Mouse (Mus musculus) neural tube, embryonic 15.5 days (tissue): ENCODE data around the gene Prss50. TPM values are rescaled to one million over a fixed set of nuclear protein-coding genes. Genes with fewer than 3 reads are reported as not detected.

ENCODE experiments used
- ATAC-seq: fragments of 200-750 bp; cut with Nextera tagmentation; 2 replicates; pipeline ENCODE4 v1.8.0; 2017; ENCODE audit warnings: mild to moderate bottlenecking, moderate TSS enrichment, moderate library complexity; ENCODE audit not compliant: low FRiP score
- H3K27ac ChIP-seq: fragments of 300-500 bp; sonication (generic); replicated peaks from 2 replicates; pipeline ENCODE4 v1.5.1; 2015; ENCODE audit warnings: mild to moderate bottlenecking, inconsistent platforms
- H3K27me3 ChIP-seq: fragments of 300-500 bp; sonication (generic); replicated peaks from 2 replicates; pipeline ENCODE4 v1.6.1; 2015; ENCODE audit warnings: inconsistent platforms
- H3K36me3 ChIP-seq: fragments of 300-500 bp; sonication (generic); 2 replicates; pipeline ENCODE4 v1.6.1; 2015; ENCODE audit warnings: inconsistent platforms
- H3K4me1 ChIP-seq: fragments of 300-500 bp; sonication (generic); 2 replicates; pipeline ENCODE4 v1.6.1; 2015; ENCODE audit warnings: inconsistent platforms
- H3K4me2 ChIP-seq: fragments of 300-500 bp; sonication (generic); 2 replicates; pipeline ENCODE4 v1.6.1; 2015; ENCODE audit warnings: inconsistent platforms, mild to moderate bottlenecking, moderate library complexity
- H3K4me3 ChIP-seq: fragments of 300-500 bp; sonication (generic); replicated peaks from 2 replicates; pipeline ENCODE4 v1.5.1; 2015; ENCODE audit warnings: mild to moderate bottlenecking, inconsistent platforms
- H3K9ac ChIP-seq: fragments of 300-500 bp; sonication (generic); replicated peaks from 2 replicates; pipeline ENCODE4 v1.6.1; 2015; ENCODE audit warnings: mild to moderate bottlenecking, inconsistent platforms
- H3K9me3 ChIP-seq: fragments of 300-500 bp; sonication (generic); replicated peaks from 2 replicates; pipeline ENCODE4 v1.6.1; 2016; ENCODE audit warnings: inconsistent platforms
- WGBS: fragments of 180-500 bp; shearing (Covaris S2); methylation state at CpG from one replicate; pipeline ENCODE4 v1.1.7; 2015; ENCODE audit warnings: mixed read lengths; 5-methylcytosine and 5-hydroxymethylcytosine counted together
- polyA plus RNA-seq: library from polyadenylated mRNA; unstranded; fragments of >200 nt; fragmentation: Nextera tagmentation; extraction: Ambion mirVana; gene quantifications from 2 replicates; pipeline ENCODE4 v1.2.1, GENCODE M21; 2015

Prss50 gene
- polyA plus RNA-seq, 1 experiment from 2014 or later: 0.59 TPM

- no peak for ATAC-seq
- Histone ChIP-seq H3K27ac (no peak overlapping the region), H3K4me3 (no peak overlapping the region), H3K9me3 (no peaks in the 10 kb centered on the region), H3K27me3 (no peaks in the 10 kb centered on the region), H3K9ac (no peak overlapping the region), H3K36me3 (no peaks in the 10 kb centered on the region), H3K4me2 (no peak overlapping the region), H3K4me1 (peaks cover 8% of the 10 kb centered on the region)
- WGBS: 77% methylated on average over 12 of the region's 12 CpGs
Measured at GRCm38 (mm10) chr9:110891077-110891828, 33.5 kb downstream of the Prss50 start.

DNA sequence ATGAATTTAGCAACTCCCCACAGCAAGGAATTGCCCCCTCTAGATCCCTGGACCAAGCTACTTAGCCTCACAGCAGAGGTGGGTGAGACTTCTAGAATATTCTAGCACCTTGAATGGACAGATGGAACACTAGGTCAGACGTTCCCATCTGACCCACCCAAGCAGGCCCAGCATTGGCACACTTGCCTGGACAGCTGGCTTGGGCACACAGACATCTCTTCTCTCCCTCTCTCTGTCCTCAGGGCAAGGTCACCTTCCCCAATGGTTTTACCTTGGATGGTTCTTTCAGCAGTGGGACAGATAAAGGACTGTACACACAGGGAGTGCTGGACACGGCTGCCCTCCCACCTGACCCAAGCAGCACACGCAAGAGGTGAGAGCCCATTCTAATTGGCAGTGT lies 34.8 kb downstream of the Prss50 start:
- H3K9ac ChIP-seq: no peak overlapping the region
- no peaks in the 10 kb centered on the region for H3K36me3 ChIP-seq
- no peaks in the 10 kb centered on the region for H3K9me3 ChIP-seq
- H3K27ac ChIP-seq: no peak overlapping the region
- ATAC-seq: no peak
- peaks cover 12% of the 10 kb centered on the region for H3K4me1 ChIP-seq
- H3K27me3 ChIP-seq: no peaks in the 10 kb centered on the region
- H3K4me2 ChIP-seq: no peak overlapping the region
- 82% methylated on average over 3 of the region's 3 CpGs for WGBS
- H3K4me3 ChIP-seq: no peak overlapping the region

DNA sequence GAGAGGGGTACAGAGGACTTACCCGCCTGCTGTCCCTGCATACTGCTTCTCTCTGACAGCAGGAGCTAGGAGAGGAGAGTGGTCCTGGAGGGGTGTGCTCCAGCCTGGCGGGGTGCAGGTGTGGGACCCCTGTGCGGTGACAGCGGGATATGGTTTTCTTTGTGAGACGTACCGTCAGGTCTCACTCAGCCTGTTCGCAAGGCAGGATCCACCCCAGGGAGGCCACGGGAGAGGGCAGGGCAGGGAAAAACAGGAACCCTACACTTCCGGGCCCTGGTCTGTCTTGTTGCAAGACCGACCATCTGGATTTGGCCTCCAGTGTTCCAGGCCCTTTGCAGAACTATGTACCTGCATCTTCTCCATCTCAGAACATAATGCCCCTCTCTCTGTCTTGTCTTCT lies 35.7 kb downstream of the Prss50 start:
- H3K9me3 ChIP-seq: no peaks in the 10 kb centered on the region
- no peak overlapping the region for H3K27ac ChIP-seq
- H3K9ac ChIP-seq: no peak overlapping the region
- WGBS: 71% methylated on average over 10 of the region's 10 CpGs
- H3K36me3 ChIP-seq: no peaks in the 10 kb centered on the region
- H3K4me1 ChIP-seq: peaks cover 12% of the 10 kb centered on the region
- H3K4me2 ChIP-seq: no peak overlapping the region
- no peak overlapping the region for H3K4me3 ChIP-seq
- no peaks in the 10 kb centered on the region for H3K27me3 ChIP-seq
- no peak for ATAC-seq

DNA sequence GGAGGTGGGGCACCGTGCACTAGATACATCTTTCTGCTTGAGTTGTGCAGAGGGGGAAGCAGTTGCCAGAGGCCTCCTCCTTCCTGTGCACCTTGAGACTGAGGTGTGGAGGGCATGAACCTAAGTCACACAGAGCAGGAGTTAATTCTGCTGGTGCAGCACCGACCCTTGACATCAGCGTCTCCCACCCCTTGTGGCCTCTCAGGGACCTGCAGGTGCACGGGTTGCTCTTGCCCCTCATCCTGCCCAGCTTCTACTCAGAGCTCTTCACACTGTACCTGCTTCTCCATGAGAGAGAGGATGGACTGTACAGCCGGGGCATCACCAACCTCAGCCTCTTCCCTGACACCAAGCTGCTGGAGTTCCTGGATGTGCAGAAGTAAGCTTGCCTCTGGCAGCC lies 37.7 kb downstream of the Prss50 start:
- Histone ChIP-seq H3K4me2 (peak overlapping the region; percentile 39; the same call in 1 of the 2 replicates), H3K27me3 (no peaks in the 10 kb centered on the region), H3K4me3 (no peak overlapping the region), H3K27ac (no peak overlapping the region), H3K9me3 (no peaks in the 10 kb centered on the region), H3K4me1 (peaks cover 12% of the 10 kb centered on the region), H3K36me3 (no peaks in the 10 kb centered on the region), H3K9ac (no peak overlapping the region)
- 48% methylated on average over 5 of the region's 5 CpGs for WGBS
- no peak for ATAC-seq

GRCm38 (mm10) chr9:110895994-110896393 lies 38.2 kb downstream of the Prss50 start:
- Histone ChIP-seq H3K27ac (no peak overlapping the region), H3K27me3 (no peaks in the 10 kb centered on the region), H3K9ac (no peak overlapping the region), H3K9me3 (no peaks in the 10 kb centered on the region), H3K4me1 (peaks cover 12% of the 10 kb centered on the region), H3K4me2 (peak overlapping the region; percentile 39), H3K36me3 (no peaks in the 10 kb centered on the region), H3K4me3 (no peak overlapping the region)
- 10% methylated on average over 7 of the region's 7 CpGs for WGBS
- ATAC-seq: peak; percentile 68; the same call in 1 of the 2 replicates

- H3K4me2 ChIP-seq: peak overlapping the region; percentile 39
- no peak overlapping the region for H3K9ac ChIP-seq
- H3K4me1 ChIP-seq: peaks cover 12% of the 10 kb centered on the region
- H3K9me3 ChIP-seq: no peaks in the 10 kb centered on the region
- H3K27ac ChIP-seq: no peak overlapping the region
- ATAC-seq: peak; percentile 71
- H3K36me3 ChIP-seq: no peaks in the 10 kb centered on the region
- H3K4me3 ChIP-seq: no peak overlapping the region
- 15% methylated on average over 6 of the region's 6 CpGs for WGBS
- H3K27me3 ChIP-seq: no peaks in the 10 kb centered on the region
Measured at GRCm38 (mm10) chr9:110896595-110896994, 38.8 kb downstream of the Prss50 start.

DNA sequence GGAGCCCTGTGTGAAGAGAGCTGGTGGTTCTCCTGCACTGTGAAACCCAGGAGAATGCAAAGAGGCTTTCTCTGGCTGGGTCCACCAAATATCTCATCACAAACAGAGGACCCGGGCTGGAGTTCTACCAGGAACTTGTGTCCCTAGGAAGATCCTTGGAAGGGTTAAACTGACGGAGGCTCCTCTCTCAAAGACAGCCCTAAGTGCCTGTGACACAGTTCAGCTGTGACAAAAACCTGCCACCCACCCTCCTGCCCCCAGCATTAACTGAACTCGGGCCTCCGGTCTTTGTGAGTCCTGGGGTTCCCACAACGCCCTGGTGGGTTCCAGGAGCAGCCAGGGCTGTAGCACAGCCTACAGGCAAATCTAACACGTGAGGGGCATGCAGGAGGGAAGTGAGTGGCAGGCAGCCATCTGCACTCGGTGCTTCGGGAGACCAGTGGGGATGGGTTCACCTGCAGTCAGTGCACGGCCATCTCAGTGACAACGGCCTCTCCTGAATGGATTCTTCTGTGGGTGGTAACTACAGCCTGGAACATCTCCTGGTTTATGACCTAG lies 41.8 kb downstream of the Prss50 start:
- Histone ChIP-seq H3K27me3 (no peaks in the 10 kb centered on the region), H3K36me3 (no peaks in the 10 kb centered on the region), H3K4me1 (peaks cover 12% of the 10 kb centered on the region), H3K9ac (no peak overlapping the region), H3K4me3 (no peak overlapping the region), H3K27ac (no peak overlapping the region), H3K9me3 (no peaks in the 10 kb centered on the region), H3K4me2 (no peak overlapping the region)
- no peak for ATAC-seq
- WGBS: 50% methylated on average over 10 of the region's 10 CpGs

DNA sequence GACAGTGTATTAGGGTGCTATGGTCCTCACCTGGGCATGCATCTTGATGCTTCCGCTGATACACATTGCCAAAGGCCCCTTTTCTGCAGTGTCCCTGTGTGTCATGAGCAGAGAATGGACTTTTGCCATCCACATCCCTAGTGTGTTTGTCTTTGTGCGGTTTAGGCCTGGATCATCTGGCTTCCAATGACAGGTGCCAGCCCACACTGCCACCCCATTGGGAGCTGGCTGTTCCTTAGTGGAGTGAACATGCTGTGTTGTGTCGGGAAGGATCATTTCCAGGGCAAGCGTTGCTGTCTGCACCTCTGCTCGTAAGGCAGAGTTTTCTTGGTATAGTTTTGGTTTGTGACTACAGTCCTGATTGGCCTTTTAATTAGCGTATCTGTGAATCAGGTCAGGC lies 43.4 kb downstream of the Prss50 start:
- Histone ChIP-seq H3K9ac (no peak overlapping the region), H3K9me3 (no peaks in the 10 kb centered on the region), H3K4me3 (no peak overlapping the region), H3K27me3 (no peaks in the 10 kb centered on the region), H3K36me3 (no peaks in the 10 kb centered on the region), H3K27ac (no peak overlapping the region), H3K4me1 (peaks cover 5% of the 10 kb centered on the region), H3K4me2 (no peak overlapping the region)
- ATAC-seq: no peak
- 90% methylated on average over 6 of the region's 6 CpGs for WGBS

GRCm38 (mm10) chr9:110902271-110902670 lies 44.5 kb downstream of the Prss50 start:
- ATAC-seq: no peak
- WGBS: 88% methylated on average over 4 of the region's 4 CpGs
- Histone ChIP-seq H3K9ac (no peak overlapping the region), H3K36me3 (no peaks in the 10 kb centered on the region), H3K4me2 (no peak overlapping the region), H3K27ac (no peak overlapping the region), H3K27me3 (no peaks in the 10 kb centered on the region), H3K4me1 (no peaks in the 10 kb centered on the region), H3K4me3 (no peak overlapping the region), H3K9me3 (no peaks in the 10 kb centered on the region)

DNA sequence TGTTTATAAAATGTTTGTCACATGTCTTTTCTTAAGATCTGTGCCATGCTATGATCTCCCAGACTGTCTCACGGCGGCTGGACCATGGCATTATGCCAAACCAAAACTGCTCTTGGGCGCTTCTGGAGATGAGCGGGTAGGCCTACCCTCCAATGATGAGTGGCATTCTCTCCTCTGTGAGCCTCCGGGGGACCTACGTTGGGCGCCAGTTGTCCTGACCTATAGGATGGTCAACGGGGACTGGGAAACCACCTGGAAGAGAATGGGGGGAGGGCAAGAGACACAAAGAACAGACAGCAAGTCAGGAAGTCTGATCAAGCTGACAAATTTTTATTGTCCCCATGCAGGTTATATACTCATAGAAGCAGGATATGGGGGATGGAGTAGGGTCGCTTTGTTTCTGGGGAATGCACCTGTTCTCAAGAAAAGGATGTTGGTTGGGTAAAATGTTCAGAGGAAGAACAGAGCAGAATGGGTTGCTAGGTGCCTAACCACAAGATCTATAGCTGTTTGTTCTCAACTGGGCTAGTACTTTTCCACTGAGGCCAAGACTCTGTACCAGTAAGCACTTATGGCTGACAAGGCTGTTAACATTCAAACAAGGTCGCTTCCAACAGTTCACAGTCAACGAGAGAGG lies 49.6 kb downstream of the Prss50 start:
- no peak overlapping the region for H3K9ac ChIP-seq
- H3K4me1 ChIP-seq: no peaks in the 10 kb centered on the region
- no peak for ATAC-seq
- H3K4me2 ChIP-seq: no peak overlapping the region
- no peak overlapping the region for H3K4me3 ChIP-seq
- H3K36me3 ChIP-seq: no peaks in the 10 kb centered on the region
- H3K27me3 ChIP-seq: no peaks in the 10 kb centered on the region
- WGBS: 92% methylated on average over 11 of the region's 11 CpGs
- H3K9me3 ChIP-seq: no peaks in the 10 kb centered on the region
- no peak overlapping the region for H3K27ac ChIP-seq

DNA sequence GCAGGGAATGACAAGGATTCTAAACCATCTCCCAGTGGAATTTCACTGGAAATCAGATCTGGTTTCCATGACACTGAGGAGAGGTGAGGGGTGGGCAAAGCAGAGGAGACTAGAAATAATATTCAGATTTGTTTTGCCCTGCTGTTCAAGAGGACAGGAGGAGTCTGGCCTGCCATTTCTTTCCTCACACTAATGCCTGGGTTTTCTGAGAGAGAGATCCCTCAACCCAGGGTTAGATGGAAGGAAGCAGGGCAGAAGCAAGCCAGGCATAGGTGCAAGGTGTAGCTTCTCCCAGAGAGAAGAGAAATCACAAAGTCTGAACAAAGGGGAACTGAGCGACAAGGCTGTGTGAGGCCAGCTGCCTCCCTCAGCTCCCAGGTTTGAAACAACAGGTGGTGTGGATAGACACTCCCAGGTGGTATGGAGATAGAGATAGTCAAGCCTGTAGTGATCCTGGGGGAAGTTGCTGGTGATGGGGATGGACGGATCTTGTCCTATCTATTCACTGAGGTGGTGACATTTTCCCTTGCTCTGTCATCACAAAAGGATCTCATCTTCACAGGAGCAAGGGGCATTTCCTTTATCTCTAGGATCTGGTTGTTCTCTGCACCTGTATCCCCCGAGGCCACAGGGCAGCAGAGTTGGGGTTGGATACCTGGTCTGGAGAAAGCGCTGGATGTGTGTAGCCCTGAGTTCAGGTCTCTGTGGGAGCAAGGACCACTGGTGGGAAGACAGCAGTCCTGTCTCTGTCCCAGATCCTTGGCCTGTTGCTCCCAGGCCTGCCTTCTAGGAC lies 50.3 kb downstream of the Prss50 start:
- ATAC-seq: no peak
- 85% methylated on average over 4 of the region's 4 CpGs for WGBS
- H3K27ac ChIP-seq: no peak overlapping the region

More for the DNA sequence above, 50.3 kb downstream of the Prss50 start:
- Histone ChIP-seq H3K4me1 (no peaks in the 10 kb centered on the region), H3K36me3 (no peaks in the 10 kb centered on the region), H3K9me3 (no peaks in the 10 kb centered on the region), H3K4me3 (no peak overlapping the region), H3K4me2 (no peak overlapping the region), H3K27me3 (no peaks in the 10 kb centered on the region), H3K9ac (no peak overlapping the region)
